Mouse (Mus musculus): ENCODE data around the gene Gm13283.
"Not testable (repeated sequence)": the region's sequence is repeated elsewhere in the genome, so short reads cannot be mapped to it uniquely, and the experiment has no call there.

GRCm38 (mm10) chr4:88780320-88780719 lies 20.4 kb downstream of the Gm13283 start:
- TF ChIP-seq POLR2A (IDR thresholded peaks at IDR 0.05; ENCODE audit: borderline replicate concordance, control insufficient read depth, low read depth, low read length); CTCF (IDR thresholded peaks at IDR 0.05; ENCODE audit: control insufficient read depth, insufficient read depth, low read length): not testable (repeated sequence)

Data from bone marrow, adult 2 months (tissue).